Mouse (Mus musculus) stomach, postnatal 0 days (tissue): ENCODE data around the gene Sh3pxd2b.

Source experiments
- CTCF ChIP-seq: IDR thresholded peaks from 2 replicates; pipeline ENCODE4 v1.5.1; 2016; ENCODE audit warnings: antibody characterized with exemption, low read depth, mild to moderate bottlenecking, moderate library complexity
- EP300 ChIP-seq: optimal IDR thresholded peaks from 2 replicates; pipeline ENCODE3; 2016; ENCODE audit warnings: antibody characterized with exemption

DNA sequence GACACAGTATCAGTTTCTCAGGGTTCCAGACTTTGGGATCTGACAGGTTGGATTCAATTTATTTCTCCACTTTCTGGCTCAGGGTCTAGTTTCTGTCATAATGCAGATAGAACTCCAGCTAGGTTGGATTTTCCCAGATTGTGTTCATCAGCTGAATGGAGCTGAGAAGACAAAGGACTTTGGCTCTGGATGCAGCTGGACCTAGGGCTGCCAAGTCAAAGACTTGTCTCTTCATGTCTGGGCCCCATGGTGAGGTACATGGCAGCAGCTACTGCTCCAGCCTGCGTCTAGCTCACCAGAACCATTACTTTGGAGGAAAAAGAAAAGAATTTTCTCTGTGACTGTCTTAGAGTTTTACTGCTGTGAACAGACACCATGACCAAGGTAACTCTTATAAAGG, 28.5 kb downstream of the Sh3pxd2b start:
- TF ChIP-seq CTCF (no peak), EP300 (no peak)
